Mouse (Mus musculus): ENCODE results near the gene B4galt3.

DNA sequence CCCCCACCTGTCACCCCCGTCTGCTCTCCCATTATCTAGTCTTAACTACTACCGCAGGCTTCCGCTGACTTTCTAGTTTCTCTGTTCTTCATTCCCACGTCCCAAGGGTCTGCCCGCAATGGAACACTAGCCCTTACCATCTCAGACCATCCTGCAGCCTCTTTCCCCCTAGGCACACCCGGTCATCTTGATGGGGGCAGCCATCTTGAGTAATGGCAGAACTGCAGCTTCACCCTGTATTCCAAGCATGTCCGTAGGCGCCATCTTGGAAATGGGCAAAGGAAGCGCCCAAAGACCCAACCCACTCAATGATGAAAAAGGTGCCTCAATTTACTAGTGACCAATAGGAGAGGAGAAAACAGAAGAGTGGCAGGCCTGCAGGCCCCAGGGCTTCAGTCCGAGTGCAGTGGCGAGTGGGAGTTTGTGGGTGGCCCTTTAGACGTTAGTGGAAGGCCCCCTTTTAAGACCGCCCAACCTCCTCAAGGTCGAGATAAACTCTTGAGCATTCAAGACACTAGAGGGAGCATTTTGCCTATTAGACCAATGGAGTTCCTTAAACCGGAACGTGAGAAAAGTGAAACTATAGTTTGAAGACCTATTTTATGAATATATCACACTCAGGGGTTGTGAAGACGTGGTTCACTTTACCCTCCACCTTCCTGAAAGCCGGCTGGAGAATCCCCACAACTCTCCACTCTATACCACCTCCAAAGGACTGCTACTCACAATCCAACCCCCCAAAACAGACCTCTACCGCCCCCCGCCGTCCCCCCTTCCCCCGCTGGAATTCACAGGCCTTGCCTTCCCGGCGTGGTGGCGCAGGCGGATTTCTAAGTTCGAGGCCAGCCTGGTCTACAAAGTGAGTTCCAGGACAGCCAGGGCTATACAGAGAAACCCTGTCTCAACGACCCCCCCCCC is 47.6 kb upstream of the B4galt3 start, which contains the start of gene Tomm40l:
- TF ChIP-seq CTCF (IDR thresholded peaks at IDR 0.05; ENCODE audit: low read depth) (peak; percentile 79), EP300 (IDR thresholded peaks at IDR 0.05; ENCODE audit: low read depth) (no peak; the same call in 1 of the 2 replicates)
